Mouse (Mus musculus) urinary bladder, adult 2 months (tissue): ENCODE results near the gene Aspg. TPM values are rescaled to one million over a fixed set of nuclear protein-coding genes. Genes with fewer than 3 reads are reported as not detected.

ENCODE experiments used
- DNase-seq: peaks from one replicate; pipeline ENCODE4 v3.0.0; 2022; ENCODE audit warnings: low spot score
- polyA plus RNA-seq: library from polyadenylated mRNA; depleted of rRNA; stranded (reverse); fragments of >200 nt; gene quantifications from 2 replicates; pipeline ENCODE4 v1.2.3, GENCODE M21; 2012; rRNA removed

Gene Aspg
- polyA plus RNA-seq, 1 experiment = 0.74 TPM

GRCm38 (mm10) chr12:112151244-112151979 is 44.9 kb downstream of the Aspg start:
- DNase-seq = no peak

DNA sequence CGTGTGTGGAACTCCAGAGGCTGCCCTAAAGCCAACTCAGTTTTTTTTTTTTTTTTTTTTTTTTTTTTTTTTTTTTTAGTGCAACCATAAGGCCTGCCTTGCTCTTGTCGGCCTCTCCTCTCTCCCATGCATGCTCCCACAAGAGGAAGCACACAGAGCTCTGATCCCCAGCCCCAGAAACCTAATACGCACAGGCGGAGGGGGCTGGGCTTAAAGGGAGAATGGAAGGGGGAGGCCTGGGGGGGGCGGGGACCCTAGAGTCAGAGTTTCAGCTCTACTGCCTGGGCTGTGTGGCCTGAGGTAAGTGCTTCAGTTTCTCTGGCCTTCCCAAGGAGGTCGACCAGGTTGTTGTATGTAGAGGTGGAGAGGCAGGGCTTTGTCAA is 45.5 kb downstream of the Aspg start:
- no peak for DNase-seq

DNA sequence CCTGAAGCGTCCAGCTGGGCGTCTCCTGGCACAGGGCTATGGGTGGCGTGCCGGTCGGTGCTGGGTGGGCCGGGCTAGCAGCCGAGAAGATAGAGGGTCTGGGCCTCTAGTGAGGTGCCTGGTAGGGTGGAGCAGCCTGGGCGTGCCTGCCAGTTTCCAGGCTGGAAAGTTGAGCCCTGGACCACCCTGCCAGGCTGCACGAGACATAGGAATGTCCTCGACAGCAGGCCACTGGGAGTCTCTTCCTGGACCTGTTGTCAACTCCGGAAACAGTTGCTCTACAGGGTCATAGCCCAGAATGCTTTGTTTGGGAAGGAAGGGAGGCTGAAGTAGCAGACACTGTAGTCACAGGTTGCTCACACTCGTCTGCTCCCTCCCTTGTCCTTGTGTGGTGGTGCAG is 47.1 kb downstream of the Aspg start:
- no peak for DNase-seq

GRCm38 (mm10) chr12:112154476-112154875 is 48.0 kb downstream of the Aspg start:
- DNase-seq = no peak

DNA sequence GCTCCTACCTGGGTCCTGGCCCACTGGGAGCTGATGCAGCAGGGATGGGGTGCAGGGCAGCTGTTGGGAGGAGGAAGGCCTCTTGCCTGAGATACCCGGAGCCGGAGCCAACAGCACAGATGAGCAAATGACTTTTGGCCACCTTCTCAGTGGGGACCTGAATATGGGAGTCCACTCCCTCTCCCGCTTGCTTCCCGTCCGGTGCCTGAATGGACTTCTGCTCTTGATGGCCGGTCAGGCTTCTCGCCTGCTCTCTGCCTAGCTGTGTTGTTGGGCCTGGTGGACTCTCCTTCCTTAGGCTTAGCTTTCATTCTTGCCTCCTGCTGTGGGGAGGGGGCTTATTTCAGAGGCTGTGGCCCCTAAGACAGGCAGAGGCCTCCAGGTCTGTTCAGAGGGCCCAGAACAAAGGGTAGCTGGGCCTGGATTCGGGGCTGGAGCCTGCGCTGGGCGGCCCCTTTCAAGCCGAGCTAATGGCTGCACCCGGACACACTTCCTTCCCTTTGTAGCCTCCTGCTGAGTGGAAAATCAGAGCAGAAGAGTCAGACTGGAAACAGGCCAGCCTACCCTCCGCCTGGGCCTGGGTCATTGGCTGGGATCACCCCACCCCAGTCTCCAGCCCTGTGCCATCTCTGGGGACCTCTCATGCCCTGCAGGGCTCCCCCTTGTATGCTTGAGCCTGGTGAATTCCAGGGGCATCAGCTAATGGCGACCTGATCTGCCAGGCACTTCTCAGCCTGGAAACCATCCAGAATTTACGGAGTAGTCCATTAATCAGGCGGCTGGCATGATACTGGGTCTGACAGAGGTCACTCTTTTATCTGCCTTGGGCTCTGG is 49.0 kb downstream of the Aspg start:
- DNase-seq = no peak

DNA sequence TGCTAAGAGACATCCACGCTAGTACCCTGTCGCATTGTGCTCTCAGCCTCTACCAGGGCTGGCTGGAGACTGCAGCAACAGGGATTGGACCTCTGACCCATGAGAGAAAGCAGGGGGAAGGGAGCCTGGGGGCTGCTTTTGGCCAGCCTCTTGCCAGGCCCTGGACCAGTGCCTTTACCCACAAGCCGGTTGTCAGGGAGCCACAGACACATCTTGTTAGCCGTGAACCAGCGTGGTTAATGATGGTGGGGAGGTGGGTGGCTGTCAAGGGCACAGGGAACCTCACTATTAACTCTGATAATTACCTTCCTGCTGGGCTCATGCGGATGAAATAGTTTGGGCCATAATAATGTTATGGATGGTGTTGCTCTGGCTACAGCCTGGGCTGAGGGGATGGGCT is 50.3 kb downstream of the Aspg start:
- no peak for DNase-seq

- no peak for DNase-seq
Measured at GRCm38 (mm10) chr12:112158246-112158645, 51.8 kb downstream of the Aspg start.

DNA sequence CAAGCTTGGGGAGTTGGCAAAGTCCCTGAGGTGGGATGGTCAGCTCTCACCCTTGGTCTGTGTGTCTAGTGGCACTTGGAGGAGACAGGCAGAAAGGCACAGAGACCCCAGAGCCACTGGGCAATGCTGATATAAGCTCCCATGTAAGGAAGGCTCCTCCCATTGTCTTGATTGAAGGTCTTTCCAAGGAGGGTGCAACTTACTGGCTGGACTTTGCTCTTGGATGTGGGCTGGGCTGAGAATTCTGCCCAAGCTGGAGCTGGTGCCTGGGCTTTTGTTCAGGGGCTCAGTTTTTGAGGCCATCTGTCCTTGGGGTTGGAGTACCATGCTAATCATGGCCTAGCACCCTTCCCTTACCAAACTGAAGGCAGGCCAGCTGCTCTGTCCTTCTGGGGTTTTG is 52.3 kb downstream of the Aspg start:
- DNase-seq = no peak

DNA sequence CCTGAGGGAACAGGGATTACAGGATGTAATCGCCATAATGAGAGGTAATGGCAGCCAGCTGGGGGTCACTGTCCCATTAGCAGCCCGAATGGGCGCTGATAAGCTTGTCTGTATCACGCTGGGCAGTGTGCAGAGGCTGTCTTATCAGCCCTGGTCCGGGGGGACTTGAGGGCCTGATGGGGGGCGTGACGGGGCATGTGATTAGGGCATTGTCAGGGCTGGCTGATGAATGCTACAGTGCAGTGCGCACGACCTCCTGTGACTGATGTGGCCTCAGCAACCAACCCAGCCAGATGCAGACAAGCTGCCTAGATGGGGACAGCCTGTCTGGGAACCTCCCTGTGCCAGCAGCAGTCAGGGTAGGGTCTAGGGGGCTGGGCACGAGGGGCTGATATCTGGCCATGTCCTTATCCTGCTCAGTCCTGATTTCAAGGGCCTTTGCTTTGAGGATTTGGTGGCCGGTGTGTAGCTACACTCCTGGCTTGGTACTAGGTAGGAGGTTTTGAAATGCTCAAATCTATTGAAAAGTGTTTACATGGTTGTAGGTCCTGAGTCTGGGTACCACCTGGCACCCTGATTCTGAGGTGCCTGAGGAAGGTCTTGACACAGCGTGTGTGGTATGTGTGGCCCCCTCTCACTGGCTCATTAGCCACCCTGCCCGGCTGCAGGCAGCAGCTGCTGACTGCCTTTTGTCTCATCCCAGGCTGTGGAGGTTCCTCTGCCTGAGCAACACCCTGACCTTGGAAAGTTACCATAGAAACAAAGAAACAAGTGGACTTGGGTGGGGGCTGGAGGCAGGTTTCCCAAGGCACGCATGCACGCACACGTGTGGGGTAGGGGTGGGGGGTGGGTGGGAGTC is 57.7 kb downstream of the Aspg start:
- no peak for DNase-seq

DNA sequence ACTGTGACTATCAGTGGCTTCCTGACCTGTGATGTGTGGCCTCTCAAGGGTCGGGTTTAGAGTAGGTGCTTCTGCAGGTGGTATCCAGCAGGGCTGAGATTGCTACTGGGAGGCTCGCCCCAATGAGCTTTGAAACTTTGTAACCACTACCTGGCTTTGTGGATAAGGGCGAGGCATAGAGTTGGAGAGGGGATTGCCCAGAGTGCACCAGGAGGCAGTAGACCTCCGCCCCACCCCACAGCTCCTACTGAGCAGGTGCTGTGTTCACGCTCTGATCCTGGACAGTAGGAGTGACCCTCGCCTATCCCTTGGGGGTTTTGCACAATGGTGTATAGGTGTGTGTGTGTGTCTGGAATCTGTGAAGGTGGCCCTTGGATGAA is 58.4 kb downstream of the Aspg start:
- no peak for DNase-seq

- DNase-seq = no peak
Measured at GRCm38 (mm10) chr12:112169240-112169639, 62.8 kb downstream of the Aspg start.

DNA sequence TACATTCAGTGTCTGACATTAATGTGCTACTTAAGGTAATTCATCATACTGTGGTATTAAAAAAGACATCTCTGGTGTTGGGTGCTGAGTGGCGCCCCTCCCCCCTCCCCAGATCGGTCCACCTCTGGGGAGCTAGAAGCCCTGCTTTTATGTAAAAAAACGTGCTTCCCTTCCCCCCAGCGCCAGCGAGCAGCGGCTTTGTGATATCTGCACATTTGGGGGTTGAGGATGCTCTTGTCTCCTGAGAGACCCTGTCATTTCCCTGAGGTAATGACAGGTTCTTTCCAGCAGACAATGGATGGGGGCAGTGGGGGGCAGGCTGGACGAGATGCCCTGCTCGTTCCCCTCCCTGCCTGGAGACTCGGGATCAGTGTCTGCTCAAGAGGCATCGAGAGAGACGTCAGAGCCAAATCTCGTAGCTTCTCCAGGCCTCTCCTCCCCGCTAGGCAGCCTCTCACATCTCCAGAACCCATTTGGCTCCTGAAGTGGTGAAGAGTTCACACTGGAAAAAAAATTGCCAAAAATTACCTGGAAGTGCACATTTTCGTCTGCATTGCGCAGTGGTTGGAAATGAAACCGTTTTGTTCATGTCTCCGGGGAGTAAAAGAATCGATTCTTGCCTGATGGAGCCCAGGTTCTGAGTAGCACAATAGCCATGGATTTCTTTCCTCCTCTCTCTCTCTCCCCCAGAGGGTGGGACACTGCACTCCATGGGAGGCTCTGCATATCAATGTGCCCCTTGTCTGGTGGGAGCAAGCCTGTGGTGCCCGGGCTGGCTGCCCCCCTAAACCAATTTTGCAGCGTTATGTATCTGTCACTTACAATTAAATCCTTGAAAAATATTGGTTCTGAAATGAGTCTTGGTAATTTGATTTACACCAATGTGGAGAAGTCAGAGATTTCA is 64.4 kb downstream of the Aspg start:
- DNase-seq = no peak

- DNase-seq = no peak
Measured at GRCm38 (mm10) chr12:112171657-112172056, 65.2 kb downstream of the Aspg start.

- no peak for DNase-seq
Measured at GRCm38 (mm10) chr12:112172214-112172613, 65.7 kb downstream of the Aspg start.

Other genes starting within 250 kb of the Aspg start
- gene Ppp1r13b, start 198.6 kb upstream of the Aspg start, polyA plus RNA-seq = 16.6 and 24.9 TPM in 2 replicates
- gene Atp5mpl, start 139.7 kb upstream of the Aspg start, polyA plus RNA-seq = 214 and 229 TPM in 2 replicates
- gene Tdrd9, start 135.1 kb upstream of the Aspg start, polyA plus RNA-seq = 0.06 and 0.07 TPM in 2 replicates
- gene Rd3l, start 125.4 kb upstream of the Aspg start, polyA plus RNA-seq = not detected in 2 replicates
- gene Kif26a, start 39.5 kb downstream of the Aspg start, polyA plus RNA-seq = 8.3 and 9.0 TPM in 2 replicates